Mouse (Mus musculus): Measurements from ENCODE around the gene Scmh1.

GRCm38 (mm10) chr4:120506955-120507354 lies 101.9 kb downstream of the Scmh1 start:
- TF ChIP-seq CTCF (IDR thresholded peaks at IDR 0.05; ENCODE audit: low read depth): peak; percentile 54
- TF ChIP-seq EP300 (optimal IDR thresholded peaks at IDR 0.05): no peak
